Mouse (Mus musculus): ENCODE data around the gene Ppp1r26. TPM values are rescaled to one million over a fixed set of nuclear protein-coding genes. Genes with fewer than 3 reads are reported as not detected.

Gene Ppp1r26
- polyA plus RNA-seq (2014; fragmentation: Nextera tagmentation; extraction: Ambion mirVana): 3.0 and 6.2 TPM in 2 replicates

- H3K4me1 ChIP-seq (ENCODE audit: control insufficient read depth, insufficient read depth, low read length): 0 out of 2 replicates have a peak, but pooled peaks cover 2% of the 10 kb centered on the region
- no peaks in the 10 kb centered on the region for H3K9me3 ChIP-seq (ENCODE audit: control insufficient read depth, low read length)
- peak within 1 kb of the TSS; percentile 73 for H3K4me3 ChIP-seq (ENCODE audit: low read length)
- peak; percentile 76 for ATAC-seq (ENCODE audit: low FRiP score, low TSS enrichment)
- H3K36me3 ChIP-seq (ENCODE audit: control insufficient read depth, insufficient read depth, low read length): peaks cover 6% of the 10 kb centered on the region; the same call in 1 of the 2 replicates
- peak within 1 kb of the TSS; percentile 59; the same call in 1 of the 2 replicates for H3K27ac ChIP-seq (ENCODE audit: low read depth, low read length)
- no peaks in the 10 kb centered on the region for H3K27me3 ChIP-seq (ENCODE audit: control insufficient read depth, insufficient read depth, low read length)
- WGBS: 1% methylated on average over 81 of the region's 118 CpGs
- H3K4me2 ChIP-seq (replicated peaks; ENCODE audit: low read depth, low read length): peak within 1 kb of the TSS; percentile 97
- H3K9ac ChIP-seq (ENCODE audit: low read depth, low read length): peak within 1 kb of the TSS; percentile 85
Measured at GRCm38 (mm10) chr2:28446515-28447314, at the start of gene Ppp1r26. Gene Ppp1r26, plus strand, starts transcription at chr2:28446800.

DNA sequence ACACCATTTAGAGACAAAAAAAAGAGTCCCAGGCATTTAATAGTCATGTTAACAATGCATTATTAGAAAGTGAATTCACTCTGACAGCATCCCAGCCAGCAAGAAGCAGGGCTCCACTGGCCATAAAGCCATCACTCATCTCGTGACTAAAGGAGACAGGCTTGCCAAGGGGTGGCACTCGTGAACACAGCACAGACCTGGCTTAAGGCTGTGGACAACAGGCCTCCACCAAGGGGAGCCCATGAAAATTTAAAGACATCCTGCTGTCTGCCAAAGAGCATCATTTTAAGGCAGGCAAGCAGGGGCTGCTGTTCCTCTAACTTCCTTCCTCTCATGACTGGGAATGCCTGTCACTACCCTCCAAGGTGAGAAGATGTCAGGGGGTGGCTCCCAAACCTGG is 49.7 kb upstream of the Ppp1r26 start:
- Histone ChIP-seq H3K27me3 (ENCODE audit: control insufficient read depth, insufficient read depth, low read length) (no peaks in the 10 kb centered on the region), H3K36me3 (ENCODE audit: control insufficient read depth, insufficient read depth, low read length) (no peaks in the 10 kb centered on the region), H3K9me3 (ENCODE audit: control insufficient read depth, low read length) (no peaks in the 10 kb centered on the region), H3K4me1 (ENCODE audit: control insufficient read depth, insufficient read depth, low read length) (peaks cover 8% of the 10 kb centered on the region), H3K9ac (ENCODE audit: low read depth, low read length) (no peak overlapping the region), H3K27ac (ENCODE audit: low read depth, low read length) (no peak overlapping the region), H3K4me3 (ENCODE audit: low read length) (no peak overlapping the region), H3K4me2 (replicated peaks; ENCODE audit: low read depth, low read length) (no peak overlapping the region)
- ATAC-seq (ENCODE audit: low FRiP score, low TSS enrichment): no peak
- WGBS: 46% methylated on average over 2 of the region's 2 CpGs

GRCm38 (mm10) chr2:28397417-28398119 is 49.0 kb upstream of the Ppp1r26 start:
- H3K4me2 ChIP-seq (replicated peaks; ENCODE audit: low read depth, low read length): no peak overlapping the region
- H3K36me3 ChIP-seq (ENCODE audit: control insufficient read depth, insufficient read depth, low read length): no peaks in the 10 kb centered on the region
- no peak overlapping the region for H3K9ac ChIP-seq (ENCODE audit: low read depth, low read length)
- no peak overlapping the region for H3K4me3 ChIP-seq (ENCODE audit: low read length)
- H3K4me1 ChIP-seq (ENCODE audit: control insufficient read depth, insufficient read depth, low read length): peaks cover 11% of the 10 kb centered on the region
- no peak for ATAC-seq (ENCODE audit: low FRiP score, low TSS enrichment)
- WGBS: 42% methylated on average over 4 of the region's 4 CpGs
- H3K9me3 ChIP-seq (ENCODE audit: control insufficient read depth, low read length): no peaks in the 10 kb centered on the region
- no peak overlapping the region for H3K27ac ChIP-seq (ENCODE audit: low read depth, low read length)
- H3K27me3 ChIP-seq (ENCODE audit: control insufficient read depth, insufficient read depth, low read length): no peaks in the 10 kb centered on the region

GRCm38 (mm10) chr2:28401647-28402046 is 45.0 kb upstream of the Ppp1r26 start:
- Histone ChIP-seq H3K36me3 (ENCODE audit: control insufficient read depth, insufficient read depth, low read length) (no peaks in the 10 kb centered on the region), H3K9ac (ENCODE audit: low read depth, low read length) (no peak overlapping the region), H3K4me1 (ENCODE audit: control insufficient read depth, insufficient read depth, low read length) (peaks cover 11% of the 10 kb centered on the region), H3K9me3 (ENCODE audit: control insufficient read depth, low read length) (no peaks in the 10 kb centered on the region), H3K27me3 (ENCODE audit: control insufficient read depth, insufficient read depth, low read length) (no peaks in the 10 kb centered on the region), H3K27ac (ENCODE audit: low read depth, low read length) (no peak overlapping the region), H3K4me2 (replicated peaks; ENCODE audit: low read depth, low read length) (no peak overlapping the region), H3K4me3 (ENCODE audit: low read length) (no peak overlapping the region)
- ATAC-seq (ENCODE audit: low FRiP score, low TSS enrichment): peak; percentile 87
- 2% methylated on average over 11 of the region's 11 CpGs for WGBS

DNA sequence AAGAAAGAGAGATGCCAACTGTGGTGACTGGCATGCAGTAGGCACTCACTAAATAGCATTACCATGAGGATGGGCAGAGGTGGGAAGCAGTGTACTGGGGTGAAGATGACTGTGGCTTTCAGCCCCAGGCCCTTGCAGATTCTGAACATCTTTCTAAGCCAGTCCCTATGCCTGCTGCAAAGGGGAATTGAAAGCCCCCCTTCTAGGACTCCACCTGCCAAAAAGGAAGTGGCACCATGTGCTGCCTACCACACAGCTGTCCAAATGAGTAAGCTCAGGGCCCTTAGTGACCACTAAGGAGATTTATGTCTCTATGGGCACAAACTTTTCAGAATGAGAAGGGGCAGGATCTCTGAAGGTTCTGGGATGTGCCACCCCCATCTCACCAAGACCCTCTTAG is 44.5 kb upstream of the Ppp1r26 start:
- peaks cover 11% of the 10 kb centered on the region for H3K4me1 ChIP-seq (ENCODE audit: control insufficient read depth, insufficient read depth, low read length)
- no peak overlapping the region for H3K9ac ChIP-seq (ENCODE audit: low read depth, low read length)
- no peak overlapping the region for H3K4me3 ChIP-seq (ENCODE audit: low read length)
- H3K27ac ChIP-seq (ENCODE audit: low read depth, low read length): no peak overlapping the region
- H3K27me3 ChIP-seq (ENCODE audit: control insufficient read depth, insufficient read depth, low read length): no peaks in the 10 kb centered on the region
- ATAC-seq (ENCODE audit: low FRiP score, low TSS enrichment): no peak
- H3K36me3 ChIP-seq (ENCODE audit: control insufficient read depth, insufficient read depth, low read length): no peaks in the 10 kb centered on the region
- H3K4me2 ChIP-seq (replicated peaks; ENCODE audit: low read depth, low read length): no peak overlapping the region
- no peaks in the 10 kb centered on the region for H3K9me3 ChIP-seq (ENCODE audit: control insufficient read depth, low read length)

DNA sequence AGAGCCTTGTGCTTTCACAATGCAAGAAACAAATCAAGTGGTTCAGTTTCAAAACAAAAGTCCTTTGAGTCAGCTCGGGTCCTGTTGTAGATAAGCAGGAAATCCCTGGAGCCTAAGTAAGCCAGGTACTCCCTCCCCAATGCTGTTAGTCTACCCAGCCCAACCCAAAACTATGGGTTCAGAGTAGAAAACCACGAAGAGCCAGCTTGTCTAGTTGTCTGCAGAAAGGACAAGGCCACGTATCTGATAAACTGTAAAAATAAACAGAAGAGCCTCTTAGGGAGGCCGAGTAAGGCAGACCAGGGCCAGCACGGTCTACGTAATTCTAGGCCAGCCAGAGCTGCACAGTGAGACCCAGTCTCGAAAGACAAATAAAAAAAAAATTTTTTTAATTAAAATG is 38.8 kb upstream of the Ppp1r26 start:
- no peaks in the 10 kb centered on the region for H3K36me3 ChIP-seq (ENCODE audit: control insufficient read depth, insufficient read depth, low read length)
- no peak overlapping the region for H3K4me3 ChIP-seq (ENCODE audit: low read length)
- H3K9ac ChIP-seq (ENCODE audit: low read depth, low read length): no peak overlapping the region
- no peak overlapping the region for H3K4me2 ChIP-seq (replicated peaks; ENCODE audit: low read depth, low read length)
- H3K27me3 ChIP-seq (ENCODE audit: control insufficient read depth, insufficient read depth, low read length): no peaks in the 10 kb centered on the region
- H3K27ac ChIP-seq (ENCODE audit: low read depth, low read length): no peak overlapping the region
- H3K4me1 ChIP-seq (ENCODE audit: control insufficient read depth, insufficient read depth, low read length): no peaks in the 10 kb centered on the region
- H3K9me3 ChIP-seq (ENCODE audit: control insufficient read depth, low read length): no peaks in the 10 kb centered on the region
- ATAC-seq (ENCODE audit: low FRiP score, low TSS enrichment): no peak
- WGBS: 47% methylated on average over 7 of the region's 7 CpGs

- no peaks in the 10 kb centered on the region for H3K9me3 ChIP-seq (ENCODE audit: control insufficient read depth, low read length)
- no peaks in the 10 kb centered on the region for H3K27me3 ChIP-seq (ENCODE audit: control insufficient read depth, insufficient read depth, low read length)
- no peaks in the 10 kb centered on the region for H3K4me1 ChIP-seq (ENCODE audit: control insufficient read depth, insufficient read depth, low read length)
- H3K27ac ChIP-seq (ENCODE audit: low read depth, low read length): no peak overlapping the region
- H3K4me2 ChIP-seq (replicated peaks; ENCODE audit: low read depth, low read length): no peak overlapping the region
- 75% methylated on average over 4 of the region's 4 CpGs for WGBS
- H3K4me3 ChIP-seq (ENCODE audit: low read length): no peak overlapping the region
- no peak overlapping the region for H3K9ac ChIP-seq (ENCODE audit: low read depth, low read length)
- H3K36me3 ChIP-seq (ENCODE audit: control insufficient read depth, insufficient read depth, low read length): no peaks in the 10 kb centered on the region
- no peak for ATAC-seq (ENCODE audit: low FRiP score, low TSS enrichment)
Measured at GRCm38 (mm10) chr2:28409144-28409543, 37.5 kb upstream of the Ppp1r26 start.

GRCm38 (mm10) chr2:28409566-28409965 is 37.0 kb upstream of the Ppp1r26 start:
- Histone ChIP-seq H3K9me3 (ENCODE audit: control insufficient read depth, low read length) (no peaks in the 10 kb centered on the region), H3K27me3 (ENCODE audit: control insufficient read depth, insufficient read depth, low read length) (no peaks in the 10 kb centered on the region), H3K9ac (ENCODE audit: low read depth, low read length) (no peak overlapping the region), H3K4me1 (ENCODE audit: control insufficient read depth, insufficient read depth, low read length) (no peaks in the 10 kb centered on the region), H3K27ac (ENCODE audit: low read depth, low read length) (no peak overlapping the region), H3K4me2 (replicated peaks; ENCODE audit: low read depth, low read length) (no peak overlapping the region), H3K4me3 (ENCODE audit: low read length) (no peak overlapping the region), H3K36me3 (ENCODE audit: control insufficient read depth, insufficient read depth, low read length) (no peaks in the 10 kb centered on the region)
- WGBS: 64% methylated on average over 3 of the region's 3 CpGs
- no peak for ATAC-seq (ENCODE audit: low FRiP score, low TSS enrichment)

DNA sequence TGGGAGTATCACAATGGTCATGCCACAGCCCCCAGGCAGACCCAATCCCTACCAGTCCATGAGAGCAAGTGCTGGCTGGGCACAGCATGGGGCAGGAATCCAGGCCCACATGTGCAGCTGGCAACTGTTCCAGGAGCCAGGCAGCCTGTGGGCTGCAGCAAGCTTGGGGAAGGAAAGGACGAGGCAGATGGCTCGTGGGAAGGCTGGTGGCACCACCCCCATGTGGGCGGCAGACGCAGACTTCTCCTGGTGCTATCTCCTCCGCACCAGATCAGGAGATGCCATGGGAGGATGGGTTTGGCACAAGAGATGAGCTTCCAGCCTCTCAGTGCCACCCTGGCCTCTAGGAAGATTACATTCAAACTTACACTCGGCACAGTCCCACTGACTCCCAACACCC is 33.7 kb upstream of the Ppp1r26 start:
- no peak overlapping the region for H3K27ac ChIP-seq (ENCODE audit: low read depth, low read length)
- H3K4me1 ChIP-seq (ENCODE audit: control insufficient read depth, insufficient read depth, low read length): no peaks in the 10 kb centered on the region
- 85% methylated on average over 6 of the region's 6 CpGs for WGBS
- H3K36me3 ChIP-seq (ENCODE audit: control insufficient read depth, insufficient read depth, low read length): no peaks in the 10 kb centered on the region
- H3K4me3 ChIP-seq (ENCODE audit: low read length): no peak overlapping the region
- no peaks in the 10 kb centered on the region for H3K27me3 ChIP-seq (ENCODE audit: control insufficient read depth, insufficient read depth, low read length)
- ATAC-seq (ENCODE audit: low FRiP score, low TSS enrichment): no peak
- no peaks in the 10 kb centered on the region for H3K9me3 ChIP-seq (ENCODE audit: control insufficient read depth, low read length)
- H3K4me2 ChIP-seq (replicated peaks; ENCODE audit: low read depth, low read length): no peak overlapping the region
- no peak overlapping the region for H3K9ac ChIP-seq (ENCODE audit: low read depth, low read length)

Data from kidney, embryonic 14.5 days (tissue).